Mouse (Mus musculus) spleen, adult 2 months (tissue): ENCODE measurements around the gene Ranbp3.

Experiments
- CTCF ChIP-seq: fragments of 200-500 bp; IDR thresholded peaks from 2 replicates; pipeline ENCODE4 v1.5.1; 2011; ENCODE audit warnings: mild to moderate bottlenecking, inconsistent platforms; ENCODE audit not compliant: insufficient read depth, insufficient read length, insufficient replicate concordance; ENCODE audit errors: extremely low read depth
- POLR2A ChIP-seq: fragments of 200-500 bp; IDR thresholded peaks from 2 replicates; pipeline ENCODE4 v1.6.1; 2011; ENCODE audit warnings: low read depth, low read length, inconsistent platforms

DNA sequence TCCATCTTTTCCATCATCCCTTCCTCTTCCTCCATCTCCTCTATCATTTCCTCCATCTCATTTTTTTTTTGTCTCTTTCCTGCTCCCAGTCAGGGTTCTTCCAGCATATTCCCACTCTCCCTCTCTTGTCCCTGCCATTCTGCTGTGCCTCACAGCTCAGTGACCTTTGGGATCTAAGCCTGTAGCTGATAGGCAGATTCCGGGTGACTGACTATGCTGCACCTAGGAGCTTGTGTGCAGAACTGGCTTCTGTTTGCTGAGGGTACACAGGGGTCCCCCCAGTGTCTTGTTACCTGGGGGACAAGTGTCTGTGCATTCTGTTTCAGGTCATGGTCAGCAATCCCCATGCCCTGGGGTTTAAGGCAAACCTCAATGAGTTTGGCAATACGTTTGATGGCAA is 18.3 kb upstream of the Ranbp3 start:
- TF ChIP-seq POLR2A (no peak), CTCF (no peak)
